Mouse (Mus musculus): Measurements from ENCODE around the gene Mff. TPM values are rescaled to one million over a fixed set of nuclear protein-coding genes. Genes with fewer than 3 reads are reported as not detected.

Gene Mff
- total RNA-seq (2021), result 100 to 1,000 TPM; 259 to 282 TPM

DNA sequence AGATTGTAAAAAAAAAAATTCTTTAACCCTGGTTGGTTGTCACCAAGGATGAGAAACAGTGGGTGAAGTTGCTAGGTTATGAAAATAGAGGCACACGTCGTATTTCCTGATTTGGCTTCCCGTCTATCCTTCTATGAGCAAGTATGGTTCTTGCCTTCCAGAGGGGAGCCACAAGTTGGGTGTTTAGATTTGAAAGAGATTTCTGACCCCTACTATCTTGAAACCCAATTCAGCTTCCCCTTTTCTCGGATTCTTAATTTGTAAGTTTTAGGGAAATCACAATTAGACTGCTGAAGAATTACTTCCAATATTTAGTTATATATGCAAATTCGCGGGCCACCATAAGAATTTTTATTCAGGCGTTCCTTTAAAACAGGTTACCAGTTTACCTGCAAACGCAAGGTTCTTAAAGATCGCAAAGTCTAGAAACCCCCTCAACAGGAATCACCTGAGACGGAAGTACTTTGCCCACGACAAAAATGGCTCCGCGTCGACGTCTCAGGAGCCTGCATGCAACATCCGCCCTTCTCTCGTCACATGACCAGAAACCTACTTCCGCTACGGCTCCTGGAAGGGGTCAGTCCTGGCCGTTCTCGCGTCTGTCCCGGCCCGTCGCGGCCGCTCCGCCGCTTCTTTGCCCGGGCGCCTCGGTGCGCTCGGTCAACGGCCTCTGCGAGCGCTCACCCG is at the start of gene Mff:
Gene Mff, plus strand, starts transcription at position 552 of the 687 bp plus-strand sequence.
- intact Hi-C loops (cut with DNase I), result no loop called here
- DNase-seq (ENCODE audit: low spot score in 2 of 2), result peak; percentile 95 to 96

DNA sequence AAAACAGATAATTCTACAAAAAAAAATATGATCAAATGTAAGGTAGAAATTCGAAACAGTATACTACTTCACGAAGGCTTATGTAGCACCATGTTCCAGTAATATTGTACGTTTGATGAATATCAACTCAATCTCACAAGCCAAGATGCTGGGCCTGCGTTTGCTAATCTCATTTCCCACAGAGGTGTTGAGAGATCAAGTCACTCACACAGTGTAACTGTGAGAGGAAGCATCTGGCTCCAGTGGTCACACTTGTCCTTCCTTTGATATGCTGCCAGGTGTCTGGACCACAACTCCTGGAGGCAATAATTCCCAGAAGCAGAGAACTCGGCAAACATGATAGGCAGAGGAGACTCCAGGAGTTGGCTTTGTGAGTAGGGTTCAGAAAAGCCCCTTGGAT is 38.4 kb upstream of the Mff start:
- DNase-seq (ENCODE audit: low spot score in 2 of 2), result no peak

DNA sequence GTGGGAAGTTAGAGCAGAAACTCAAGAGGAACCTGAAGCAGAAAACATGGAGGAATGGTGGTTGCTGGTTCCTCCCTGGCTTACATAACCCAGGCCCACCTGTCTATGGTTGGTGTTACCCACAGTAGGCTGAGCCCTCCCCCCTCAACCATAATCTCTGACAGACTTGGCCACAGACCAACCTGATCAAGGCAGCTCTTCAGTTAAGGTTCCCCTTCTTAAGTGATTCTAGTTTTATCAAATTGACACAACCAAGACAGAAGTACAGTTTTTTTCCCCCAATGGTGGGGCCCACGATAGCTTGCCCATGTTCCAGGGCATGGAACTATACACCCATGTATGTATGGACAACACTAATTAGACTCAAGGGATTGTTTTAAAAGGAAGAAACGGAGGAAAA is 37.8 kb upstream of the Mff start:
- intact Hi-C loops (cut with DNase I), result no loop called here
- no peak for DNase-seq (ENCODE audit: low spot score in 2 of 2)

More for the DNA sequence above, 38.4 kb upstream of the Mff start:
- intact Hi-C loops (cut with DNase I), result no loop called here

DNA sequence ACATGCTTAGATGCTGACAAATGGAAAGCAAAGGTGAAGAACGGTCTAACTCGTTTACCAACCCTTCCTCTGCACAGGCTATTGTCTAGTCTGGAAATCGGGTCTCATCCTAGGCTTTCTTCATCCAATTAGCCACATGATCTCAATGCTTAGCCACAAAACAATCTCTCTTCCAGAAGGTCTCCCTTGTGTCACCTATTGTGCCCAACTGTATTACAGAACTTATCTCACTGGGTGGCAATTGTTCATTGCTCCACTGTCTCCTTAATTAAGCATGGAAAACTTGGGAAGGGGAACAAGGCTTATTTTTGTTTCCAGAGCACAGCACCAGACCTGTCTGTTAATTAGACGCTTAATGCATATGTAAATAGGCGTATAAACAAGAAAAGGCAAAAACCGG is 36.8 kb upstream of the Mff start:
- no peak for DNase-seq (ENCODE audit: low spot score in 2 of 2)
- intact Hi-C loops (cut with DNase I), result no loop called here

DNA sequence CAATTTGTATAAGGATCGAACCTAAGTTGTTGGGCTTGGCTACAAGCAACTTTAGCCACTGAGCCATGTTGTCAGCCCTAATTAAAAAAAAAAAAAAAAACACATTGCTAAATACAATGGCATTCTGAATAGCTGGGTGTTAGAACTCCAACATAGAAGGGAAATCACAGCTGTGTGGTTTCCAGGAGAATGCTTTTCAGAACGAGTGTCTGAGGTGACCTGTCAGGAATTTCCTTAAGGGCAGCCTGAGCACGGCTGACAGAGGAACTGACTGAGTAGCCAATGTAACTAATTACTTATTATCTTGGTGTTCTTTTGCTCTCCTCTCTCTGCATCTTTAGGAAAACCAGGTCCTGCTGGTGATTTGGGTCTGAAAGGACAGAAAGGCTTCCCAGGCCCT is 28.8 kb upstream of the Mff start:
- intact Hi-C loops (cut with DNase I), result no loop called here
- no peak for DNase-seq (ENCODE audit: low spot score in 2 of 2)

DNA sequence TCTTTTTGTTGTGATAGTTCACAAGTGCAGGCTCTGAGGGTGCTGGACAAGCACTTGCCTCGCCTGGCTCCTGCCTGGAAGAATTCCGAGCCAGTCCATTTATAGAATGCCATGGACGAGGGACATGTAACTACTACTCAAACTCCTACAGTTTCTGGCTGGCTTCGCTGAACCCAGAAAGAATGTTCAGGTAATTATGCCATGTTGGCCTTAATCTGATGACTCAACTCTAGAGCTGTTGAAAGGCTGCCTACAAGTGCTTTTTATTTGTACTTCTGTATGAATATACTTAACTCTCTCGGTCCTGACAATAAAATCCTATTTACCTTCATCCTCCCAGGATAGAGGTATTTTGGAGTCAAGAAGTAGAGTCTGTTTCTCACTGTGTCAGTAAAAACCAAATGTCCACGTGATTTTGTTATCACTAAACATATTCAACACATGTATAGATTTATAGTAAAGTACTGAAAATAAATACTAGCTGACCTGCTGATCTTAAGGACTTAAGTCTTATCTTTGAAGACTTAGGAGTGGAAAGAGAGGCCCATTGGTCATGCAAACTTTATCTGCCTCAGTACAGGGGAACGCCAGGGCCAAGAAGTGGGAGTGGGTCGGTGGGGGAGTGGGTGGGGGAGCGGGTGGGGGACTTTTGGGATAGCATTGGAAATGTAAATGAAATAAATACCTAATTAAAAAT is 6.7 kb upstream of the Mff start:
- no peak for DNase-seq (ENCODE audit: low spot score in 2 of 2)
- intact Hi-C loops (cut with DNase I), result no loop called here

DNA sequence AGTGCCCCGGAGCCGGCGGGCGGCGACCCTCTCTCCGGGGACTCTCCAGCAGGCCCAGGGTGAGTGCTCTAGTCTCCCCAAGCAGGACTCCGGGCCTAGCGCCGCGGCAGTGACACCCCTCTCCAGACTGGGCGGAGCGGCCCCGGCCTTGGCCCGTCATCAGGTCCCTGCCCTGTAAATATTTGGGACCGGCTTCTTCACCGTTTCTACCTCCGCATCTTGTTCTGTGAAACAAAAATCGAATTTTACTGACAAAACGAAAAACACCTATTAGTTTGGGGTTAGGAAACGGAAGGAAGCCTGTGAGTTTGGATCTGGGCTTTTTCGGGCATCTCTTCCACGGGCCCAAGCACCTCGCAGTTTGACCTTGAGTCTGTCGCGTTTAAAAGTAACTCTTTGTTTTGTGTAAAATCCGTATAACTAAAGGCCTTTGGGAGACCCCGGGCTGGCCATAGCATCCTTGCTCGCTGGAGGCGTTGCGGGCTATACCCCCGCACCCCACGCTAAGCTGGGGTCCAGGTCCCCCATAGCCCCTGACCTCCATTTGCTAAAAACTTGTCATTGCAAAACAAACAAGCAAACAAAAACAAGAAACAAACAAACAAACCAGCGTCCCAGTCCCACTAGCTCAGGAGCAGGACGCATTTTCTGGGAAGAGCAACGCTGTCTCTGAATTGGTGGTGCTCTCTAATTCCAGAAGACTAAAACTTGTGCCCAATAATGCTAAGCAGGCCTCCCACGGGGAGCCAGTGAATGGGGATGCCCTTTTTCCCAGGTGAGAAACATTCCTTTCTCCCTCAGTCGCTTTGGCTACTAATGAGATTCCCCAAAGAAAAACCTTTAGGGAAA is 560 bp downstream of the Mff start:
- intact Hi-C loops (cut with DNase I), result no loop called here
- no peak for DNase-seq (ENCODE audit: low spot score in 2 of 2)

DNA sequence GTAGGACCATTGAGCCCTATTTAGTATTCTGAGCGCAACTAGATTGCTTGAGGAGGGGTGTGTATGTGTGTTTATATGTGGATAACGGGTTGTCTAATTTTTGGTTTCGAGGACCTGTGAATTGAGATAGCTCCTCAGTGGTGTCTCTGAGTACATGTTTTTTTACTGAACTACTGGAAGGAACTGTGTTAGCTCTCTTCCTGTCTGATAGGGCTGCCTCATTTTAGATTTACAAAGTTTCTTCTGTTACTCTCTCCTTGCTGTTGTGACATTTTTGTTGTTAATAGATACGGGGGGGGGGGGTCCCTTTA is 1.1 kb downstream of the Mff start:
- intact Hi-C loops (cut with DNase I), result no loop called here

DNA sequence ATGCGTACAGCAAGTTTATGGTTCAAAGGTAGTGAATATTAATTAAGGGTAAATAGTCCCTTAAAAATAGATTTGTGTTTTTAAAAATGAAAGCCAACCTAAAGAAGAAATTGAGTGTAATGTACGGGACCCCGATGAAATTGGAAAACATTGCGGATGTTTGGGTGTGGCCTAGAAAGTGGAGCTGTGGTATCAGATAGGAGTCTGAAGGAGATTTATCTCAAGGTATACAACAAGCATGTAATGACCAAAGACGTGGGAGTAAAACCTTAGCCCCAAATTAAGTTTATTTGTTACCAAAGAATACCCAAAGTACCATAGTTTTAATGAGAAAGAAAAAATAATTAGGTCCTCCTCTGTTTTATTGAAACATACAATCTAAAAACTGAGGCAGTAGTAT is 1.8 kb downstream of the Mff start:
- DNase-seq (ENCODE audit: low spot score in 2 of 2), result no peak
- intact Hi-C loops (cut with DNase I), result no loop called here

More for the DNA sequence above, 1.1 kb downstream of the Mff start:
- no peak for DNase-seq (ENCODE audit: low spot score in 2 of 2)

DNA sequence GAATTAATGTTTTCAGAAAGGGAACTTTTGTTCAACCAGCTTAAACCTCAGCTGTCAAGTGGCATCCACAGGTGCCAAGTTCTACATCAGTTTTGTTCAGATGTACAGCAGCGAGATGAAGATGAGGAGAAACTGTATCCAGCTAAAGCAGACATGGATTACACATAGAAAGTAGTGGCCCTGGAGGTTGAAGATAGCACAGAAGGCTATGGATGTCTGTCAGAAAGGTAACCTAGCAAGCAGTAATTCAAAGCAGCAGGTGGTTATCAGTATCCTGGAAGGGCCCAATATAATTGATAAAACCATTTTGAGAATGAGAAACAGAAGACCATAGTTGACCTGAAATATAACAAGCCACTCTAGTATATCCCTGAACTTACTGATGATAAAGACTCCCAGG is 8.7 kb downstream of the Mff start:
- intact Hi-C loops (cut with DNase I), result no loop called here
- DNase-seq (ENCODE audit: low spot score in 2 of 2), result no peak

DNA sequence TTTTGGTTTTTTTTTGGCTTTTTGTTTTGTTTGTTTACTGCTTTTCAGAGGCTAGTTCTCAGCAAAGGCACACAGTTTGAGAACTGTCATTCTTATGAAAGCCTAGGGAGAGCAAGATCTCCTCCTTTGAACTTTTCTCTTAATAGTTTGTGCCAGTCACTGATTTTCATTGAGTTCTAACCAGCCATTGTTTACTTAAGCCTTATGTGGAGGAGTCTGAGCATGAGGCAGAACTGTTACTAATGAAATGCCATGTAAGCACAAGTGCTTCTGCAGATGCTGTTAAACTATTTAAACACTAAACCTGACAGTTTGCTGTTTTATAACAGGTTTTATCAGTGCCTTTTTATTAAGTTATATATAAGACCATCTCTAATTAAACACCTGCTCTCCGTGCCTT is 13.4 kb downstream of the Mff start:
- no peak for DNase-seq (ENCODE audit: low spot score in 2 of 2)
- intact Hi-C loops (cut with DNase I), result no loop called here

DNA sequence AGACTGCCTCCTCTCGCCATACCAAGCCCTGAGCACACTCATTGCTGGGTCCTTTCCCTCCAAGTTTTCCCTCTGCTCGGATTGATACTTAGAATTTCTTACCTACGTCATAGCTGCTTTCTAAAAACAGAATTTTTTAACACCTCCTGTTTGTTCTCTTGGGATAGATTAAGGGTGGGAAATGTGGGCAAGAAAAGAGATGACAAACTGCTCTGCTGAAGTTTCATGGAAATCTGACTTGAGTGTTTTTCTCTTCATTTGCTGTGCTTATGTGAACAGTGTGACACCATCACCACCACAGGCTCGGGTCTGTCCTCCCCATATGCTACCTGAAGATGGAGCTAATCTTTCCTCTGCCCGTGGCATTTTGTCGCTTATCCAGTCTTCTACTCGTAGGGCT is 16.8 kb downstream of the Mff start:
- intact Hi-C loops (cut with DNase I), result no loop called here
- DNase-seq (ENCODE audit: low spot score in 2 of 2), result peak in 1 of 2 experiments; percentile 12

DNA sequence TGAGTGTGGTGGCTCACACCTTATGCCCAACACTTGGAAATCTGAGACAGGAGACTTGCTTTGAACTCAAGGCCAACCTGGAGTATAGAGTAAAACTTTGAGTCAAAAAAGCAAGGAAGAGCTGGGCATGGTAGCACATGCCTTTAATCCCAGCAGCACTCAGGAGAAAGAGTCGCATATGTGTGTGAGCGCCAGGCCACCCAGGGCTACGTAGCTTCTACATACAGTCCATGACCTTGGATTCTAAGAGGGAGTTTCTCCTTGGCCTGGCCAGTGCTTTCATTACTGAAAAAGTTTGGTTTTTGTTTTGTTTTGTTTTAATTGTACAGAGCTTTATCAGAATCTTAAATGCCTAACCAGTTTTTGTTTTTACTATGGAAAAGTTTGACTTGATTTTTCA is 19.3 kb downstream of the Mff start:
- DNase-seq (ENCODE audit: low spot score in 2 of 2), result no peak
- intact Hi-C loops (cut with DNase I), result no loop called here

DNA sequence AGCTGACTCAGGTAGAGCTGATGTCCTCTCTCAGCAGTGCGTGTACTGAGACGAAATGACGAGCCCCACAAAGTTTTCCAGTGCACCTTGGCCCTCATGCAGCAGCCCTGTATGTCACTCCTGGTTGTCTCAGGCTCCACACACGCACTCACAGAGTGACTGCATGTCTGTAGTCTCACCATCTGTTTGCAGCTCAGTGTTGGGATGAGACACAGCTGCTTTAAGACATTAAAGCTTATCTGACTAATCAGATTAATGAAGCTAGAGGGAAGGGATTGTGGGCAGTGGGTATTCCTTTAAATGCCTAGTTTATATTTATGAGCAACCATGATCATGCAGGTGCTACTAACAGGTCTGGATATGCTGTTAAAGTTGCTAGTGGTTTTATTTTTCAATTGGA is 21.7 kb downstream of the Mff start:
- no peak for DNase-seq (ENCODE audit: low spot score in 2 of 2)
- intact Hi-C loops (cut with DNase I), result no loop called here

DNA sequence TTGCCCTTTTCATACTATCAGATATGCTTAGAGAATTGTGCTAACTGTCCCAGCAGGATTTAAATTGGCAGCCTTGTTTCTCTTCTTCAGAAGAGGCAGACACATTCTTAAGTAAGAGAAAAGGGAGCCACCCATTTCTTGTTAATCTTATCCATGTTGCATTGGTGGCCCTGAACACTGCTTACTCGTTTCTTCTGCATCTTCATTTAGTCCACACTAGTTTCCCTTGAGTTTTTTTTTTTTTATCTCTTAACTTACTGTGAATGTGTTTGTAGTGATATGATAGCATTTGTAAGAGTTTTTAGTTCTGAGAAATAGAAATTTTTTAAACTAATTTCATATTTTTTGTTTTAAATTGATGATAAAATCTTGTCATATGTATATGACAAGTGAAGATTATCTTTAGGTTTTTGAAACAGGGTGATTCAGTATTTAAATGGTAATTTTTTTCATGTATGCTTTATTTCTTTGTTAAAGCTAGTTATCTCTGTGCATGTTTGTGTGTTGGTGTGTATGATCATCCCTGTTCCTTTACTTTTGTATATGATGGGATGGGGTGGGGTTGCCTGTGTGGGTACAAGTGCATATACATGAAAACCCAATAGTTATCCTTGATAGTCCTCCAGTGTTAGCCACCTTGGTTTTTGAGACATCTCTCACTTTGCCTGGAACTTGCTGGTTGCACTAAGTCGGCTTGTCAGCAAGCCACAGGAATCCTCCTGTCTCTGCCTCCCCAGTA is 23.2 kb downstream of the Mff start:
- DNase-seq (ENCODE audit: low spot score in 2 of 2), result no peak
- intact Hi-C loops (cut with DNase I), result no loop called here

DNA sequence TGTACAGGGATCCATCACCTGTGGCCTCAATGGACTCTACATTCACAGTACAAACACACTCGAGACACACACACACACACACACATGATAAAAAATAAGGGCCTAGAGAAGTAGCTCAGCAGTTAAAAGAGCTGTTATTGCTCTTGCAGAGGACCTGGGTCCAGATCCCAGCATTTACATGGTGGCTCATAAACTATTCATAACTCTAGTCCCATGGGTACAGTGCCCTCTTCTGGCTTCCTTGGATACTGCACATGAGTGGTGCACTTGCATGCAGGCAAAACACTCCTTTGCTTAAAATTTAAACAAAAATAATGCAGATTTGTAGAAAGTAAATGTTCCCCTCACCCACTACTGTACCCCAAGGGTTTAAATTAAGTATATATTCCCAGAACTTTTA is 34.8 kb downstream of the Mff start:
- no peak for DNase-seq (ENCODE audit: low spot score in 2 of 2)
- intact Hi-C loops (cut with DNase I), result no loop called here

DNA sequence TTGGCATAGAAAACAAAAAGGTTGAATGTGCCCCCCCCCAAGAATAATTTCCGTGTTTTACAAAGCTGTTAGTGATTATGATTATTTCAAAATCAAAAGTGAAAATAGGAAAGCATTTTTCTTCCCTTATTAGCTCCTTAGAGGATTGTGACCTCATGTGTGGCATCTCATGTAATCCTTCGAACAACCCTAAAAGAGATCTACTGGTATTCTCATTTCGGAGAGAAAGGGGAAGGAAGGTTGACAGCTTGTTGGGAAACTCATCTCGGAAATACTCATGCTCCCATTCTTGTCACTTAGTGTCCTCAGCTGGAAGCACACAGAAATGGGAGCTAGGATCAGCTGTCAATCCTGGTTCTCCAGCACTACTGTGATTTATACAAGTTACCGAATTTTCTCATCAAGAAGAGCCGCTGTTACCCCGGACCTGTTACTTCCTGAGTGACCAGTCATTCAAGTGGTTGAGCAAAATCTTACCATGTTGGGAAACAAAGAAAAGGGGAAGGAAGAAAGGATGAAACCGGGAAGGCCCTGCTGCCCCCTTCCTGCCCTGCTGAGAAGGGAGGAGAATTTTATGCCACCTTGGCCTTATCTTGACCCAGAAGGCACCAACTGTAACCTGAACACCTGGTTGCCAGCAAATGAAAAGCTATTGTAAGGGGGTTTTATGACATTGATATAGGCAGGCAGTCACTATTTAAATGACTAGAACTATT is 36.9 kb downstream of the Mff start:
- intact Hi-C loops (cut with DNase I), result no loop called here

DNA sequence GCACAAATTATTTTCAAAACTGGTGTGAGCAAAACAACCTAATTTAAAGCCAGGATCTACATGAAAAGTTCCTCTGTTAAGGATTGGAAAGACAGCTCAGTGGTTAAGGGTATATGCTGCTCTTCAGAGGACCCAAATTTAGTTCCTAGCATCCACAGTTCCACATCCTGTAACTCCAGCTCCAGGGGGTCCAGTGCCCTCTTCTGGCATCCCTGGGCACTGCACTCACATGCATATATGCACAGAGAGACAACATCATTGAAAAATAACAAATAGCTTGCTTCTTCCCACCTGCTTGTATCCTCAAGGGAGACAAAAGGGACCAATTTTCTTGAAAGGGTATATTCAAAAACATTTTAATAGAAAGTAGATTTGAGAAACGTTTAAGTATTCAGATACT is 37.6 kb downstream of the Mff start:
- no peak for DNase-seq (ENCODE audit: low spot score in 2 of 2)
- intact Hi-C loops (cut with DNase I), result no loop called here

More for the DNA sequence above, 36.9 kb downstream of the Mff start:
- DNase-seq (ENCODE audit: low spot score in 2 of 2), result no peak

DNA sequence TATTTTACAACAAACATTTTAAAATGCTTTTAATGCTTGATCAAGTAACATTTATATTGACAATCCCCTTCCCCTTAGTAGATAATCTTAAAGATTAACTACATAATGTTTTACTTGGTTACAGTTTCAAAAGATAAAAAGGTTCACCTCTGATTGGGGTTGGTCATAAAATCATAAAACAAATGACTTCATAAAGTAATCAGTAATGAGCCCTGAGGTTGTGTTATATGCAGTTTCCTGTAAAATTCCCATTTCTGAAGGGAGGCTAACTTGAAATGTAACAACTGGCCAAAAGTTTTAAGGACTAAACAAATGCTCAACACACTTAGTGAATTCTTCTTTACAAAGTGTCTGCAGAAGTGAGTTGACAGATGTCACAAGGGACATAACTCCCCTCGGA is 41.5 kb downstream of the Mff start:
- intact Hi-C loops (cut with DNase I), result no loop called here
- DNase-seq (ENCODE audit: low spot score in 2 of 2), result no peak

DNA sequence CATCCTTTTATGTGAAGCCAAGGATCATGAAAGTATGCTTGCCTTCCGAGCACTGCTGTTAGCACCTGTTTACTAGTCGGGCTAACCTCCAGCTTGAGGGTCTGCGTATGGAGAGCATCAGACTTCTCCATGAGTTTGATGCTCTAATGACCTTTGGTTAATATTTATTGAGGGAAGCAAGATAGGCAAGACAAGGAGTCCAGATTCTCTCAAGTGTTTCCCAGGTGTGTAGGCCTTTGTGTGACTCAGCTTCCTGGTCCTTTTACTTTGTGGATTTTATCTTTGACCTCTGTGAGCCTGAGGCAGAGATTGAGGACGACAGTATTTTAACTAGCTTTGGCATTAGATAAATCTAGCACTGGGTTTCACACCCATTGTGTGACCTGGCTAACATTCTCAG is 42.0 kb downstream of the Mff start:
- no peak for DNase-seq (ENCODE audit: low spot score in 2 of 2)
- intact Hi-C loops (cut with DNase I), result no loop called here

All from left cerebral cortex, postnatal 36 days (tissue).